Mouse (Mus musculus) spleen, postnatal 14 days (tissue): Measurements from ENCODE around the gene Agap1.

Experiments used
- DNase-seq, 2 experiments: peaks; one replicate each; pipeline ENCODE4 v3.0.0; 2021 to 2022; ENCODE audit warnings: low spot score in 2 of 2

Gene Agap1

GRCm38 (mm10) chr1:89666154-89666553 lies 211.5 kb downstream of the Agap1 start:
- DNase-seq, result no peak

- no peak for DNase-seq
These were observed 212.8 kb downstream of the Agap1 start for GRCm38 (mm10) chr1:89667387-89667786.

GRCm38 (mm10) chr1:89668635-89669034 lies 214.0 kb downstream of the Agap1 start:
- DNase-seq, result no peak

- no peak for DNase-seq
These were observed 216.6 kb downstream of the Agap1 start for GRCm38 (mm10) chr1:89671110-89671787.

GRCm38 (mm10) chr1:89673071-89673470 lies 218.5 kb downstream of the Agap1 start:
- no peak for DNase-seq

GRCm38 (mm10) chr1:89673686-89674085 lies 219.1 kb downstream of the Agap1 start:
- no peak for DNase-seq

GRCm38 (mm10) chr1:89674681-89675080 lies 220.1 kb downstream of the Agap1 start:
- DNase-seq, result no peak

- DNase-seq, result no peak
These were observed 221.8 kb downstream of the Agap1 start for GRCm38 (mm10) chr1:89676411-89676810.

- DNase-seq, result no peak
These were observed 226.1 kb downstream of the Agap1 start for GRCm38 (mm10) chr1:89680673-89681072.

- no peak for DNase-seq
These were observed 234.3 kb downstream of the Agap1 start for GRCm38 (mm10) chr1:89688914-89689313.

- no peak for DNase-seq
These were observed 235.1 kb downstream of the Agap1 start for GRCm38 (mm10) chr1:89689544-89690212.

- DNase-seq, result no peak
These were observed 236.5 kb downstream of the Agap1 start for GRCm38 (mm10) chr1:89691096-89691495.

GRCm38 (mm10) chr1:89692420-89692819 lies 237.8 kb downstream of the Agap1 start:
- DNase-seq, result no peak

- no peak for DNase-seq
These were observed 240.3 kb downstream of the Agap1 start for GRCm38 (mm10) chr1:89694916-89695315.

- no peak for DNase-seq
These were observed 242.6 kb downstream of the Agap1 start for GRCm38 (mm10) chr1:89697241-89697640.

GRCm38 (mm10) chr1:89700166-89700565 lies 245.6 kb downstream of the Agap1 start:
- no peak for DNase-seq

- DNase-seq, result no peak
These were observed 246.6 kb downstream of the Agap1 start for GRCm38 (mm10) chr1:89701162-89701730.

GRCm38 (mm10) chr1:89703294-89703693 lies 248.7 kb downstream of the Agap1 start:
- no peak for DNase-seq

GRCm38 (mm10) chr1:89705670-89706069 lies 251.1 kb downstream of the Agap1 start:
- DNase-seq, result no peak

- DNase-seq, result no peak
These were observed 252.3 kb downstream of the Agap1 start for GRCm38 (mm10) chr1:89706862-89707261.

GRCm38 (mm10) chr1:89707756-89708480 lies 253.3 kb downstream of the Agap1 start:
- no peak for DNase-seq

GRCm38 (mm10) chr1:89709824-89710223 lies 255.2 kb downstream of the Agap1 start:
- no peak for DNase-seq
